Mouse (Mus musculus): ENCODE data around the gene Plod3.

DNA sequence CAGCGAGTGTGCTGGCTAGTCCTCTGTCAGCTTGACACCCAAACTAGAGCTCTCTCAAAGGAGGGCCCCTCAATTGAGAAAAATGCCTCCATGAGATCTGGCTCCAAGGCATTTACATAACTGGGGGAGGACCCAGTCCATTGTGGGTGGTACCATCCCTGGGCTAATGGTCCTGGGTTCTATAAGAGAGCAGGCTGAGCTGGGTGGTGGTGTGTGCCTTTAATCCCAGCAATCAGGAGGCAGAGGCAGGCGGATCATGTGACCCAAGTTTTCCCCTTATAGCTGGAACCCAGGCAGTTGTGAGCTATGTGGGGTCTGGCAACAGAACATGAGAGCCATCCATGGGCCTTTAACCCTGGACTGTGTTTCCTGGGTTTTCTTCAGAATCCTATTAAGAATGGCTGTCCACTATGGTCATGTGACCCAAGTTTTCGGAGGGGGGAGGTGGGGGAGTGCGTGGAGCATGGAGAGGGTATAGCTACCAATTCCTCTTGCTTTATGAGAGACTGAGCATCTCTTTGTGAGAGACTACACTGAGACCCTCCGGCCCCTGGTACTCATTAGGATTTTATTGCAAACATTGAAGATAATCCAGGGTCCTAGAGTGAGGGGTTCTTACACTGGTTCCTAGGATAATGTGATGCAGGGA is 25.4 kb upstream of the Plod3 start:
- TF ChIP-seq CTCF (IDR thresholded peaks at IDR 0.05; ENCODE audit: low read depth) (no peak), EP300 (IDR thresholded peaks at IDR 0.05; ENCODE audit: low read depth) (no peak)

All from heart, postnatal 0 days (tissue).